Mouse (Mus musculus): ENCODE measurements around the gene Mettl11b.
"Not testable (repeated sequence)": the region's sequence is repeated elsewhere in the genome, so short reads cannot be mapped to it uniquely, and the experiment has no call there.

Gene Mettl11b

DNA sequence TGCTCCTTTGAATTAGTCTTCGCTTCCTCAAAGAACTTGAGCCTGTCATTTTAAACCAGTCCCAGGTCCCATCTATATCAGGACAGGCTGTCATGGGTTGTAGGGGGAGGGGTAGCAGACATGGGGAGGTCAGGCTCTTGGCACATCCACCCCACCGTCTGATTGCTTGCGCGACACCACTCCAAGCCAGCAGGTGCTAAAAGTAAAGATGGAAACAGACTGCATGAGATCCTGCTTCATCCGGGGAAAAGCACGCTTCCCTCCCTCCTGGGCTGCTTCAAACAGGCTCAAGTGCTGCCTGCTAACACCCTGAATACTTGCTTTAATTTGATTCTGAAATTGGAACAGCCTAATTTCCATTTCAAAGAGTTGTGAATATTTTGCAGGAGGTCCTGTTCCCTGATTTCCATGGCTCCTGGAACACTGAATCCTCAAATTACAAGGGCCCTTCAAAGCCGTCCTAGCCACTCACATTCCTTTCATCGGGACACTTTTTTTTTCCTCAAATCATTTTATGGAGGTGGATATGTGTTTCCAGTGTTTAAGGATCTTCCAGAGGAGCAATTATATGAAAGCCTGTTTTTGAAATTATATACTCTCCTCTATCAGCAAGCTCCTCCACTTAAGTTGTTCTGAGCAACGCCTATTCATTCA, at the start of gene Mettl11b:
Gene Mettl11b, minus strand, starts transcription at position 127 of the 654 bp plus-strand sequence.
- no peak for DNase-seq

DNA sequence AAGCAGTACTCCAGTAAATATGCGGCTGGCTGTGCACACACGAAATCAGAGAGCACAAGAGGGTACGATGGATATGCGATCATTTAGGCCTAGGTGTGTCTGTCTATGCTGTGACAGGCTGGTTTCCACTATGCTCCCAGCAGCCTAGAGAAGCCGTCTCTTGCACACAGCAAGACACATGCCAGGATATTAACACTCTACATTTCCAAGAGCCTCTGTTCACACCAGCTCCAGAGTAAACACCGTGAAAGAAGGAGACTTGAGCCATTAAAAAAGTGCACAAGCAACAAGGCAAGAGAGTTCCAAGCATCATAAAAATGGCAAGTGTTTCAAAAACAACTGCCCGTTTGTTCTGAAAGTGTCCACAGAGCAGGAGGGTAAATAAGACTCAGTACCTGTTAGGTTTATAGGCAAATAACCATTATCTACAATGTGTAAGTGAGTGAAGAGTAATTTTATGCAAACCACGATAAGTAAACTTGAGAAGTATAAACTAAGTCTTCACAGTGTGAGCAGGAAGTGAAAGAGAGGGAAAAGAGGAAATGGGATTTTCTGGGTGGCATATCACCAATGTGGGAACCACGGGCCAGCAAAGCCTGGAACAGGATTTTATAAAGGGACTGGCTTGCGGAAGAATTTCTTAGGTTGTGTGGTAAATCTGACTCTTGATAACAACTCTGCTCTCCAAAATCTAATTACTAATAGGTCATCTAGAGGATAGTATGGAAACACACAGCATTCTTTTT, 32.6 kb upstream of the Mettl11b start:
- DNase-seq = no peak

DNA sequence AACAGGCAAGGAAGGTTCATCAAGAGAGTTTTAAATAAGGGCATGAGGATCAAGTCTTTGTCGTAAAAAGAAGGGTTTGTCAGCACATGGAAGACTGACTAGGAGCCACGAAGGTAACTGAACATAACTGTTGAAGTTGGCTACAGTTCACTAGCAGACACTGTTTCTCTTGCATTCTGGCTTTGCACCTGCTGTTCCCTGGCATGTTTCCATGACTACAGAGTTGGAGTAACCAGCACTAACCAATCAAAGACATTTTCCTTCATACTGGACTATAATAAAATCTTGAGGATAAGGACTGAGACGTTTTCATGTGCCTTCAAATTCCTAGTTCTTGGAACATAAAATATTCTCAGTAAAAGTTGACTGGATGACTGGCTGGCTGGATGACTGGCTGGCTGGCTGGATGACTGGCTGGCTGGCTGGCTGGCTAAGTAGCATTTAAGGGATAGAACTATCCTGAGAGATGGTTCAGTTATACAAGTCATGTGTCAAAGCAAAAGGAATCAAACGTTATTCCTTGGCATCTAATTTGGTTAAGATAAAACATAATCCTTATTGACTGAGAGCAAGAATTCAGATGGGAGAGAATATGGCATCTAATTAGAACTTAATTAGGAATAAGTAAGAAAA, 26.4 kb upstream of the Mettl11b start:
- no peak for DNase-seq

DNA sequence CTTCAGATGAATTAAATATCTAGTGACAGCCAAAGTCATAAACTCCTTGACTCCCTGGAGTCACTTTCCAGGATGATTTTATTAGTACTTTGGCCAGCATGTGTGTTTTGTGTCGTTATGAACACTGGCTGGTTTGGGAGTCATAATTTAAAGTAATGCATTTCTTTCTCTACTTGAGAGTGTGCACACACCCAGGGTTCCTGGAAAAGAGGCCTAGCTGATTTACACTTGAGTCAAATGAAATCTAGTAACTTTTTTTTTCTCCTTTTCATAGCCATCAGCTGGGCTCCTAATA, 12.2 kb upstream of the Mettl11b start:
- no peak for DNase-seq

DNA sequence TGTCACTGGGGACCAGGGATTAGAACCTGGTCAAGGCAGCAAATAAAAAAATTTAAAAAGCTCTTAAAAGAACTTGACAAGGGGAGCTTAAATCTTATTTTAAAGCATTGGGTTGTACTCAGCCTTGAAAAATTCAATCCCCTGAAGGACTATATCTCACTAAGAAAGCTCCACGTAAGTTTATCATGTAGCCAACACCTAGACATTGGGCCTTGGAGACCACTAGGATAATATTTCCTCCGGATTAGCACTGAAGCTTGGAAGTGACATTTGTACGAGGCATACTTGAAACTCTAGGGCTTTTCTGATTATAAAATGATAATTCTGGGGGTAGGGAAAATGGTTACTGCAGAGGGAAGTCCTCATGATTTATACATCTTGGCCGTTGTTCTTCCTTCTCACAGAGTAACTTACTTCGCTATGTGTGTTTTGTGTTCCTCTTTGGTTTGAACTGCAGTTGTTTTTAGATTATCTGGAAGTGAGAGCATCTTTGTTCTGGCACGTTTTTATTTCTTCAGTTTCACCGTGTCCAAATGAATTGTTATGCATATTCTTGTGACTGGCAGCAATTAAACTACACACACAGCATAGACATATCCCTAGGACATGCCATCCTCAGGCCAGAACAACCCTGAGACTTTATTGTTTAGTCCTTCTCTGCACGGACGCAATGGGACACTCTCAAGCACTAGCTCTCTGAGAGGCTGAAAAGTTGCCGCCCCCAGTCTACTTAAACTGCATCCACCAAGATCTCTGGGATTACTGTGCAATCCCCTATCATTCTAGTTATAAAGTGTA, 11.6 kb upstream of the Mettl11b start:
- no peak for DNase-seq

DNA sequence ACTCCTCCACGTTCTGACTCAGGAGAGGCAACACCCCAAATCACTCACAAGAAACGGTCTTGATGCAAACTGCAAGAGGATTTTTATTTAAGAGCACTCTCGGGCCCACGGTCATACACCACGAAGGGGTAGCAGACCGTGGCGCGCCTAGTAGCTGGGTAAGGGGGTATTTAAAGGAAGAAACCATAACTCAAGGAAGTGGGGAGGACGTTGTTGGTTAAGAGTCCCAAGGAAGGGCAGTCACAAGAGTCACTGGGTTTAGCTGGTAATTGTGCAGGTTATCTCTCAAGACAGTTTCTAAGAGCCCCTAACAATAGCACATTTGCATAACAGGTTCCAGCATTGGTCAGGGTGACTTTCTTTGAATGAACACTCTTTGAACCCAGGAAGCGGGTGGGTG, 6.1 kb upstream of the Mettl11b start:
- DNase-seq = not testable (repeated sequence)

DNA sequence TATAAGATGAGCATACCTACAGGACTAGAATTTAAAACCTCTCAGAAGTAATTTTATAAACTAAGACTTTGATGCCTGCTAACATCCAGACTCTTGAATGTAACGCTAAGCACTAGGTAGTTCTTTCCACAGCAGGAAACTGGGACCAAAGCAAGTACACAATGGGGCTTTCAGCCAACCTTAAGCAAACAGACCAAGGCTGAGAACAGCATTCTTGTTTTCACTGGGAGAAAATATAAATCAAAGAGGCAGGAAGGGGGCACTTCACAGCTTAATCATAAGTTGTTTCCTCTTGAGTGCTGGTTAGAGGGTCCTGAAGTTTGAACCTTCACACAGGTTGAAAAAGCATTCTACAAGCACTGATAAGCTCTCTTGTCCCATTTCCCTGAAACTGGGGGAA, 1.1 kb downstream of the Mettl11b start:
- no peak for DNase-seq

DNA sequence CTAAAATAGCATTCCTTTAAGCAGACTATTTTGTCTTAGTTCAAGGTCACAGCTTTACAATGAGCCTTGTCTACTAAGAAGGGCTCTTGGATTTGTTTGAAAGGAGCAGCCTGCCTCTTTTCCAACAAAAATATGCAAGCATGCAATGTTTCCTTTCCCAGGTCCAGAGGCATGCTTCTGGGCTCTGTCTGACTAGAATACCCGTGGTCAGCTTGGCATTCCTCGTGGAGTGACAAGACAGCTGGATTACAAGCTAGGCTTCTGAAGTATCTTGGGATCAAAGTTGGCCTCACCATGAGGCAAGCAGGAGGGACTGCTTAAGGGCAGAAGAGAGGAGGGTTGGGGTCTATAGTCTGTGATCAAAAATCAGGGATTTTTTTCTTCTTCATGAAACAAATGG, 16.4 kb downstream of the Mettl11b start:
- DNase-seq = no peak

DNA sequence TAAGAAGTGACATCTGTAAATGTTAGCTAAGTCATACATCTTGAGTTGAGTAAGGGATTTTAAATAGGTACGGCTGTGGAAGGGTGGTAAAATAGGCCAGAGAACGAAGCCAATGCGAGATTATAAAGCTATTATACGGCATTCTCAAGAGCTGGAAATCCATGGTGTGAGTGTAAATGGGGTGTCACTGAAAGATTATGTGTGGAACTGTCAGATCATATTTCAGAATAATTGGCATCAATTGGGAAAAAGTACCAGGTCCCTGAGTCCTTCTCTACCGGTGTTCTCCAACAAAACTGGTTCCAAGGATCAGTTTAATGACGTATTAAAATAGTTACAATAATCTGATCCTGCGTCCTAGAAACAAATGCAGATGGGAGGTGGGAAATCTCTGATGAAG, 24.5 kb downstream of the Mettl11b start:
- DNase-seq = no peak

DNA sequence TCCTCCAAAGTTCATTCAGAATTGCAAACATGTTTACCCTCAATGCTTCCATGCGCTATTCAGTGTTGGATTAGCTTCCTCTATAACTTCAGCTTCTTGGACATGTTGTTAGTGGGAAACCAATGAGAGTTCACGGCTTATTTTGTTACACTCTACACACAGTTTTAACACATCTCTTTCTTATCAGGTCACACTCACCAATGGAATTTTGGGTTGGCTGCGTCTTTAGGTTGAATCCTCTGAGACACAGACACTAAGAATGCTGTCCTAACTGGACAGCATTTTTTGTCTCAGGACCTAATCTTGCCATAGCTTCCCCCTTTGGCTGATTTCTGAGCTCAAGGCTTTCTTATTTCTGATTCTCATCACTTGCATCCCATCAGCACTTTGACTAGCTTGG, 25.3 kb downstream of the Mettl11b start:
- DNase-seq = no peak

DNA sequence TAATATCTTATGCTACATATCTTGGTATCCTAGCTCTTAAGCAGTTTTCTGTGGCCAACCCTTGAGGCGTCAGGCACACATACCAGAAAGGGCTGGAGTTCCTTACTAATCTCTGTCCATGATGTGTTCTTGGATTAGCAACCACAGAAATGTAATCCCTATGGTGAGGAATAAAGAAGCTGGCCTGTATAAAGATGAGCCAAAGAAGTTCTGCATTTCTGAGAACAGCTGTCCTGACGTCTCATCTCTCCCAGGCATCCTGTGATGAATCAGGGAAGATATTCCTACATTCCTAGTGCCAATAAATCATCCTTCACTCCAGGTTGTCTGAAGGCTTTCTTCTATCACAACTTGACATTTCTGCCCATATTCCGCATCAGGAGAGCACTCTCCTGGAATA, 33.2 kb downstream of the Mettl11b start:
- DNase-seq = no peak

DNA sequence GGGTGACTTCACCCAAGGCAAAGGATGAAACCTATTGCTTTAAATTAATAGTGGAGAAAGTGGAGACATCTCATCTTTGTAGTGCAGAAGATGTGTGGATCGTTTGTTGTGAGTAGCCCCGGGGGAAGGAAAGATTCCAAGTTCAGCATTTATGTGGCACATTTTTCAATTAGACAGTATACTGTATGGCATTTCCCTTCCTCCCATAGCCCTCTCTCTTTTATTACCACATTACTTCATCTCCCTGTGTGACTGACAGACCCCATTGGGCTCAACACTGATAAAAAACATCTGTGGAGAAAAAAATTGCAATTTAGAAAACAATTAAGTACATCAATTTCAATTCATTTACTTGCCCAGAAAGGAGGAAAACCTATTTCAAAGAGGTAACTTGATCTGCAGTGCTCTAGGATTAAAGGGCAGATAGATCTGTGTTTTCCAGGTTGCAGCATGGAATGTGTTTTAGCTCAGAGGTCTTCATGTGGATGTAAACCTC, 42.0 kb downstream of the Mettl11b start:
- no peak for DNase-seq

DNA sequence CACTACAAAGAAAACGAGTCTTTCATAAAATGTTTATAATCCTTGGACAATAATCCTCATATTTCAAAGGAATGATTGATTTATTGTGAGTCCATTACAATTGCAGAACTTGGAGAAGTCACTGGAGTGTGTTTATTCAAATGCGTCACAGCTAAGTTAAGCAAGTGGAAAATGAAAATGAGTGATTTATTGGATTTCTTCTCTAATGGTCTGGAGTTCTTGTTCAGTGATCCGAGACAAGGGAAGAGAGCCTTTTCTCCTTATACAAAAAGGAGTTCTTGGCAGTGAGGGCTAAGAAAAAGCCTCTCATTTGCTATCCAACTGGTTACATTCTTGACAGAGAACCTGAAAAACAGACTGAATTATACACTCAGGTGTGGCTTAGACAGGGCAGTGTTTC, 42.9 kb downstream of the Mettl11b start:
- DNase-seq = no peak

DNA sequence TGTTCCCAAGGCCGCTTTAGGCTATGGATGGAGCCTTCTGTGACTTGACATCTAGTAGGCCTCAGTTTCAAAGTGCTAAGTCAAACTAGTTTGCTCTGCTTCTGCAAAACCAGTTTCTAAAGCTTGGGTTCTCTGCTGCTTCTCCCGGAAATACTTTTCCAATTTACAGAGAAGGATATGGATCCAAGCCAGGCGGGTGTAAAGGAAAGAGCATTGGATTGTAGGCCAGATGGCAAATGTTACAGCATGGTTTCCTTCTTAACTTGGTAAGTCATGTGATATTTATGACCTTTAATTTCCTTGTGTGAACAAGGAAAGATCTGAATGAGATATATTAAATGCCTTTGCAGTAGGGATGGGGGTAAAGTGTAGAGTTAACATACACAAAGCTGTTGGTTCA, 52.2 kb downstream of the Mettl11b start:
- DNase-seq = no peak

DNA sequence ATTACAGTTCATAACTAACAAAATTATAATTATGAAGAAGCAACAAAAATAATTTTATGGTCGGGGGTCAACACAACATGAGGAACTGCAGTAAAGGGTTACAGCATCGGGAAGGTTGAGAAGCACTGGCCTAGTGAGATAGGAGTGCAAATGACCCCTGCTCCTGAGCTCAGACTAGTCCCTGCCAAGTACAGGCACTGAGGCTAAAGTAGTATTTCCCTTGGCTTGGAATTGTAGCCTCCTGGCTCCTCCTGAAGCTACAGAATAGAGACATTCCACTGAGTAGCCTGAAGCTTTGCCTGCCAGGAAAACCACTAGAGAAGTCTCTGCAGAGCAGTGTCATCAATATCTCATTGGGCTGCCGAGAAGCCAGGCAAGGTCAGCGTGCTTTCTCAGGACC, 53.7 kb downstream of the Mettl11b start:
- DNase-seq = no peak

DNA sequence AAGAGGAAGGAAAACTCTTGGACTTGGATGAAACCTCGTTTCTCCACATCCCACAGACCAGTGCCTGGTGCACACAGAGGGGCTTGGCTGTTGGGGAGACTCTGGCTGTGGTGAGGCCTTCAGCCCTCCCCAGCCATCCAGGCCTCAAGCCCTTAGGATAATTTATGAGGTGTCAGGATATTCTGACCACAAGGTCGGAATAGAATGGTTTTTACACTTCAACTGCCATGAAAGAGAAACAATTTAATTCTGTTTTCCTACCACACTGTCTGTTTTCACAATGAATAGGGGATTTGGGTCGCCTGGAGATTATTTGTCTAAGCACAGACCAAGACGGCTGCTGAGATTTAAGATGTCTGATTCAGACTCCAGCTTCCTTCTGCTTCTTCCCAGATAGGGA, 54.3 kb downstream of the Mettl11b start:
- no peak for DNase-seq

DNA sequence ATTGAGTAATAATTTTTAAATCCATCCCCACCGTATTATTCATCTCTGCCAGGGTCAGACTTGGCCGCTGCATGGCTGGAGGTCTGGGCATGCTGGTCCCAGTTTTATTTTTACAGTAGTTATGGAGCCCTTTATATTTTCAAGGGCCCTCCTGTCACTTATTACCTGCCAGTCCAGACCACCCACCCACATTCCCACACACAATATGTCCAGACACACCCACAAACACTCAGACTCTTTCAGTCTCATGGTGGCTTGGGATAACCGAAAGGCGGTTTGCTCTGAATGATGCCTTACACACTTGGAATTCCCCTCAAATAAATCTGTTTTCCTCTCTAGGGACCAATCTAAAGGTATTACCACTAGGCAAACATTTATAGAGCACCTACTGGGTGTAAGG, 55.1 kb downstream of the Mettl11b start:
- no peak for DNase-seq

DNA sequence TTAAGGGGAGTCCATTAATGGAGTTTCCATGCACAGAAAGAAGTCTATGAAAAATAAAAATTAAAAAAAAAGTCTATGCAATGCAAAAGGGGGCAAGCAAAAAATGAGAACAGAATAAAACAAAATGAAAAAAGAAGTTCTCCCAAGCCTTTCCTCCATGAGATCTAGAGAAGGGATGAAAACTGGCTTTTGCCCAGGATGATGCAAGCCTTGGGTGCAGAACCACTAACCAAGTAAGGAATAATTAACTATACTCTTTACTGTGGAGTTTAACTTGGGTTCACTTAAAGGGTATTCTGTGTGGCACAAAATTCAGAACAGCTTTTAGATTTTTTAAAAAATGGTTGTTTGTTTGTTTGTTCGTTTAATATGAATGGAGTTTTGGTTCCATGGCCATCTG, 62.6 kb downstream of the Mettl11b start:
- no peak for DNase-seq

DNA sequence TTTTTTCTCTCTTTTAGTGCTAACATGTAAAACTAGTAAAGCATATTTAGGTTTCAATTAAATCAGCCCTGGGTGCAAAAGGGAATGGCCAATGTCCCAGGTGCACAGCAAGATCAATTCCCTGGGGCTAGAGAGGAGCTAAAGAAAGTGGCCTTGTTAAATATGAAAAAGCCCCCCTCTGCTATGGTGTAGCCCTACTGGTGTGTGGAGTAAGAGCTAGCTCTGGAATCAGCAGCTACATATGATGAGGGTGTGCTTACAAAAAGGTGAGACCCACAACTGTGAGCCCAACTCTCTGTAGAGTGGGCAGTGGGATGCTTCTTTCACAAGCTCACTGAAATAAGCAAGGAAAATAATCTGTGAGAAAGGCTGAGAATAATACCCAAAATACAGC, 66.5 kb downstream of the Mettl11b start:
- DNase-seq = no peak

DNA sequence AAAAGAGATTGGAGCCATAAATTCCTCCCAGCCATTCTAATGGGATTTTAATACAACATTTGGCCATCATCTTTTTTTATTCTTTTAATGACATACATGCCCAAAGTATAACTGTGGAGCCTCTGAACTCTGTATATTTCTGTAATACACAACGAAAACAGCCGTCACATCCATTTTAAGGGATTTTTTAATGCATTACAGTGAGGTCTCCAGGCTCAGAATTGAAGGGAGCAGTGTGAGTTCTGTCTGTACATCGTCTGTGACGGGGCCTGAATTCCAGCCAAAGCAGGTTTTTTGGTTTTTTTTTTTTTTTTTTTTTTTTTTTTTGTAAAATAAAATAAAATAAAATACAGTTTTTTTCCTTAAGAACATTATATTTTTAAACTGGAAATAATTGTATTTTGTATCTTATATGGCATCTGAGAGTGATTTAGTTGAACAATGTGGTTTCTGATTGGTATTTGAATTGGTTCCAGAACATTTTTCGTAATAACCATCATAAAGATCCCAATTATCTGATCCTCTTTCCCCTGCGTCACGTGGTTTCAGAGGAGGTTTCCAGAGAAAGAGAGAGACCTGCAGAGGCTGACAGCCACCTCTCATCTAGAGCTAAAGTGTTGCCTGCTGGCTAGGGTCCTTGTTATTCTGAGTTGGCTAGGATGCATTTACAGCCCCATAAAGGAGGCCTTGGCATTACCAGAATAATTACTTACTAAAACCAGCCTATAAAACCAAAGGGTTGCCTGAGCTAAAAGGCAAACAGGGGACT, 67.1 kb downstream of the Mettl11b start:
- no peak for DNase-seq

DNA sequence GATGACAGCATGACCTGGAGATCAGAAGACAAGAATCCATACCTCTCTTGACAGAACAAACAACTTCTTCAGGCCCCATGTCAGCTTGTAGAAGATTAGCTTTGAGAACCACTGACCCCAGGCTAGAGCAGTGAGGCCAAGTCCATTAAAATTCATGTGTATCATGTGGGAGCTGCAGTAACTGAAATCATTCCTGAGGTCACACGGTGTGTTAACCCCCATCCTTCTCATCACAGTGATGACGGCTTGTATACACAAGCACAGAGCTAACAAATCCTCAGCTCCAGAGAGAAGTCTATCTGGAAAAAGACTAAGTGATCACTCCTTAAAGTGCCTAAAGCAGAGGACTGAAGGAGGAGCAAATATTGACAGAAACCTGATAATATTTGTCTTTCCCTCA, 68.0 kb downstream of the Mettl11b start:
- no peak for DNase-seq

DNA sequence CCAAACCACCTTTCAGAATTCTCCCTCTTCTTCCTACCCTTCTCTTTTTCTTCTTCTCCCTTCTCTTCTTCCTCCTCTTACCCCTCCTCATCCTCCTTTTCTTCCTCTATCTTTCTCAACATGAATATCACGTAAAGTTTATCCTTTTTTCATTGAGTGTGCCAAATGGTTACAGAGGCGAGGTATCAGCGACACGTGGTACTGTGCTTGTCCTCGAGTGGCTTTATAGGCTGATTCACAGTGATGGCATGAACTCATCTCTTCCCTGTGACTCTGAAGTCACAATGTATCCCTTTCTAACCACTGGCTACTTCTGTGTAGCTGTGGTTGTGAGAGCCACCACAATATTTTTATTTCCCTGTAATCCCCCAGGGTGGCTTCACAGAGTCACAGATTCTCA, 68.6 kb downstream of the Mettl11b start:
- no peak for DNase-seq
